Mouse (Mus musculus): ENCODE data around the gene Zfp967. TPM values are rescaled to one million over a fixed set of nuclear protein-coding genes. Genes with fewer than 3 reads are reported as not detected.

Zfp967 gene
- polyA plus RNA-seq (2014; fragmentation: Illumina TruSeq; extraction: RNeasy Lipid Tissue Mini Kit (QIAGEN cat#74804); ENCODE audit: low read depth, low replicate concordance), result not detected

DNA sequence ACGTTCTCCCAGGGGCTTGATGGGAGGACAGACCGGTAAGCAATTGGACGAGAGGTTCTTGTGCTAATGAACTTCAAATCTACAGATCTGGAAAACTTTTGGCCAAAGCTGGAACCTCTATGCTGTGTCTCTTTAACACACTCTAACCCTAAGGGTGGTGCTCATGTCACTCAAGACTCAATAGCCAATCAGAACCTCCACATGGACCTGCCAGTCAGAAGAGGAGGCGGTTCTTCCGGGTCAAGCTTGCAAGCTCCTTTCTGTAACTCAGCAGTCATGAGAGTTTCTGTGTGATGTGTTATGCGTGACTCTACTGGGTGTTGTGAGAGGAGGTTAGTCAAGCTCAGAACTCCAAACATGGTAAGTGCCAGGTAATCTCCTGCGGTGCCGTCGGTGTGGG is at the start of gene Zfp967:
Gene Zfp967, plus strand, starts transcription at position 301 of the 400 bp plus-strand sequence.

GRCm38 (mm10) chr2:176486683-176487082 is 34.2 kb upstream of the Zfp967 start, which contains the start of gene Gm14434:
Gene Gm14434, minus strand, starts transcription at chr2:176486783.

Other genes with a start within 250 kb of the Zfp967 start
- gene Gm11009, start 201.6 kb upstream of the Zfp967 start, polyA plus RNA-seq (2014; fragmentation: Illumina TruSeq; extraction: RNeasy Lipid Tissue Mini Kit (QIAGEN cat#74804); ENCODE audit: low read depth, low replicate concordance), result not detected
- gene Gm14435, start 97.5 kb upstream of the Zfp967 start, polyA plus RNA-seq (2014; fragmentation: Illumina TruSeq; extraction: RNeasy Lipid Tissue Mini Kit (QIAGEN cat#74804); ENCODE audit: low read depth, low replicate concordance), result 5.7 TPM
- not detected for gene Gm14434, start 34.3 kb upstream of the Zfp967 start, polyA plus RNA-seq (2014; fragmentation: Illumina TruSeq; extraction: RNeasy Lipid Tissue Mini Kit (QIAGEN cat#74804); ENCODE audit: low read depth, low replicate concordance)
- 4.9 TPM for gene Gm14308, start 115.3 kb downstream of the Zfp967 start, polyA plus RNA-seq (2014; fragmentation: Illumina TruSeq; extraction: RNeasy Lipid Tissue Mini Kit (QIAGEN cat#74804); ENCODE audit: low read depth, low replicate concordance)
- 18.4 TPM for gene Zfp973, start 149.5 kb downstream of the Zfp967 start, polyA plus RNA-seq (2014; fragmentation: Illumina TruSeq; extraction: RNeasy Lipid Tissue Mini Kit (QIAGEN cat#74804); ENCODE audit: low read depth, low replicate concordance)
- 15.9 TPM for gene Gm14305, start 187.3 kb downstream of the Zfp967 start, polyA plus RNA-seq (2014; fragmentation: Illumina TruSeq; extraction: RNeasy Lipid Tissue Mini Kit (QIAGEN cat#74804); ENCODE audit: low read depth, low replicate concordance)

Data from heart, adult 10 weeks (tissue).